Mouse (Mus musculus): ENCODE results near the gene Scn2a. TPM values are rescaled to one million over a fixed set of nuclear protein-coding genes. Genes with fewer than 3 reads are reported as not detected.

The Scn2a gene
- polyA plus RNA-seq, 1 experiment from 2014 or later = 44.2 TPM

- peak overlapping the region; percentile 40 for H3K4me3 ChIP-seq
- H3K4me2 ChIP-seq = peak overlapping the region; percentile 55
- H3K27ac ChIP-seq (replicated peaks) = peak overlapping the region; percentile 76
- no peaks in the 10 kb centered on the region for H3K27me3 ChIP-seq
- H3K4me1 ChIP-seq (replicated peaks) = peaks cover 27% of the 10 kb centered on the region
- H3K9ac ChIP-seq = peak overlapping the region; percentile 37
- WGBS = 50% methylated on average over 18 of the region's 18 CpGs
- ATAC-seq (ENCODE audit: low FRiP score, low read depth) = peak; percentile 71
- no peaks in the 10 kb centered on the region for H3K9me3 ChIP-seq
- H3K36me3 ChIP-seq = 0 out of 2 replicates have a peak, but pooled peaks cover 5% of the 10 kb centered on the region
These were observed 47.2 kb downstream of the Scn2a start for GRCm38 (mm10) chr2:65667590-65668436.

- Histone ChIP-seq H3K27ac (replicated peaks) (peak overlapping the region; percentile 76), H3K4me2 (peak overlapping the region; percentile 55), H3K9ac (peak overlapping the region; percentile 51), H3K4me1 (replicated peaks) (peaks cover 27% of the 10 kb centered on the region), H3K9me3 (no peaks in the 10 kb centered on the region), H3K36me3 (0 out of 2 replicates have a peak, but pooled peaks cover 5% of the 10 kb centered on the region), H3K4me3 (peak overlapping the region; percentile 40), H3K27me3 (no peaks in the 10 kb centered on the region)
- peak; percentile 97 for ATAC-seq (ENCODE audit: low FRiP score, low read depth)
- 7% methylated on average over 12 of the region's 12 CpGs for WGBS
These were observed 48.0 kb downstream of the Scn2a start for GRCm38 (mm10) chr2:65668437-65669135.

GRCm38 (mm10) chr2:65669561-65669960 lies 49.0 kb downstream of the Scn2a start:
- H3K36me3 ChIP-seq = 0 out of 2 replicates have a peak, but pooled peaks cover 5% of the 10 kb centered on the region
- H3K9ac ChIP-seq = peak overlapping the region; percentile 51
- H3K4me2 ChIP-seq = peak overlapping the region; percentile 55
- WGBS = 75% methylated on average over 8 of the region's 8 CpGs
- no peaks in the 10 kb centered on the region for H3K27me3 ChIP-seq
- no peak for ATAC-seq (ENCODE audit: low FRiP score, low read depth)
- H3K27ac ChIP-seq (replicated peaks) = peak overlapping the region; percentile 76
- H3K9me3 ChIP-seq = no peaks in the 10 kb centered on the region
- H3K4me1 ChIP-seq (replicated peaks) = peaks cover 27% of the 10 kb centered on the region
- H3K4me3 ChIP-seq = peak overlapping the region; percentile 40

GRCm38 (mm10) chr2:65670153-65670817 lies 49.7 kb downstream of the Scn2a start:
- 0 out of 2 replicates have a peak, but pooled peaks cover 5% of the 10 kb centered on the region for H3K36me3 ChIP-seq
- H3K9ac ChIP-seq = no peak overlapping the region; the same call in 1 of the 2 replicates
- H3K4me3 ChIP-seq = peak overlapping the region; percentile 17
- no peaks in the 10 kb centered on the region for H3K27me3 ChIP-seq
- peak overlapping the region; percentile 55 for H3K4me2 ChIP-seq
- peaks cover 27% of the 10 kb centered on the region for H3K4me1 ChIP-seq (replicated peaks)
- peak overlapping the region; percentile 76 for H3K27ac ChIP-seq (replicated peaks)
- 54% methylated on average over 12 of the region's 12 CpGs for WGBS
- H3K9me3 ChIP-seq = no peaks in the 10 kb centered on the region
- no peak for ATAC-seq (ENCODE audit: low FRiP score, low read depth)

- no peak for ATAC-seq (ENCODE audit: low FRiP score, low read depth)
- Histone ChIP-seq H3K36me3 (peaks cover 11% of the 10 kb centered on the region), H3K27me3 (no peaks in the 10 kb centered on the region), H3K4me3 (no peak overlapping the region), H3K4me1 (replicated peaks) (no peaks in the 10 kb centered on the region), H3K27ac (replicated peaks) (no peak overlapping the region), H3K9ac (no peak overlapping the region), H3K4me2 (no peak overlapping the region), H3K9me3 (no peaks in the 10 kb centered on the region)
- 79% methylated on average over 4 of the region's 4 CpGs for WGBS
These were observed 59.0 kb downstream of the Scn2a start for GRCm38 (mm10) chr2:65679621-65680020.

GRCm38 (mm10) chr2:65685151-65685550 lies 64.6 kb downstream of the Scn2a start:
- Histone ChIP-seq H3K27me3 (no peaks in the 10 kb centered on the region), H3K9ac (no peak overlapping the region), H3K9me3 (no peaks in the 10 kb centered on the region), H3K27ac (replicated peaks) (no peak overlapping the region), H3K36me3 (peaks cover 34% of the 10 kb centered on the region), H3K4me2 (no peak overlapping the region), H3K4me3 (no peak overlapping the region), H3K4me1 (replicated peaks) (no peaks in the 10 kb centered on the region)
- no peak for ATAC-seq (ENCODE audit: low FRiP score, low read depth)
- WGBS = 75% methylated on average over 3 of the region's 3 CpGs

- WGBS = 80% methylated on average over 6 of the region's 6 CpGs
- no peak overlapping the region for H3K4me2 ChIP-seq
- peak; percentile 74; the same call in 1 of the 2 replicates for ATAC-seq (ENCODE audit: low FRiP score, low read depth)
- no peaks in the 10 kb centered on the region for H3K9me3 ChIP-seq
- no peak overlapping the region for H3K4me3 ChIP-seq
- no peaks in the 10 kb centered on the region for H3K4me1 ChIP-seq (replicated peaks)
- peaks cover 29% of the 10 kb centered on the region for H3K36me3 ChIP-seq
- no peaks in the 10 kb centered on the region for H3K27me3 ChIP-seq
- no peak overlapping the region for H3K9ac ChIP-seq
- H3K27ac ChIP-seq (replicated peaks) = no peak overlapping the region
These were observed 70.0 kb downstream of the Scn2a start for GRCm38 (mm10) chr2:65690456-65691184.

- Histone ChIP-seq H3K27me3 (no peaks in the 10 kb centered on the region), H3K27ac (replicated peaks) (no peak overlapping the region), H3K9me3 (no peaks in the 10 kb centered on the region), H3K4me3 (no peak overlapping the region), H3K9ac (no peak overlapping the region), H3K36me3 (peaks cover 13% of the 10 kb centered on the region), H3K4me1 (replicated peaks) (no peaks in the 10 kb centered on the region), H3K4me2 (no peak overlapping the region)
- ATAC-seq (ENCODE audit: low FRiP score, low read depth) = no peak
- WGBS = 81% methylated on average over 3 of the region's 3 CpGs
These were observed 73.9 kb downstream of the Scn2a start for GRCm38 (mm10) chr2:65694485-65694884.

- no peak overlapping the region for H3K4me3 ChIP-seq
- no peaks in the 10 kb centered on the region for H3K27me3 ChIP-seq
- H3K36me3 ChIP-seq = peaks cover 10% of the 10 kb centered on the region
- no peaks in the 10 kb centered on the region for H3K4me1 ChIP-seq (replicated peaks)
- H3K4me2 ChIP-seq = no peak overlapping the region
- no peaks in the 10 kb centered on the region for H3K9me3 ChIP-seq
- 78% methylated on average over 7 of the region's 7 CpGs for WGBS
- H3K27ac ChIP-seq (replicated peaks) = no peak overlapping the region
- no peak for ATAC-seq (ENCODE audit: low FRiP score, low read depth)
- no peak overlapping the region for H3K9ac ChIP-seq
These were observed 74.5 kb downstream of the Scn2a start for GRCm38 (mm10) chr2:65695061-65695460.

GRCm38 (mm10) chr2:65700246-65700645 lies 79.7 kb downstream of the Scn2a start:
- Histone ChIP-seq H3K4me1 (replicated peaks) (no peaks in the 10 kb centered on the region), H3K9ac (no peak overlapping the region), H3K36me3 (peaks cover 29% of the 10 kb centered on the region), H3K27me3 (no peaks in the 10 kb centered on the region), H3K9me3 (no peaks in the 10 kb centered on the region), H3K27ac (replicated peaks) (no peak overlapping the region), H3K4me2 (no peak overlapping the region), H3K4me3 (no peak overlapping the region)
- ATAC-seq (ENCODE audit: low FRiP score, low read depth) = no peak
- 92% methylated on average over 1 of the region's 1 CpGs for WGBS

GRCm38 (mm10) chr2:65701175-65701574 lies 80.6 kb downstream of the Scn2a start:
- Histone ChIP-seq H3K4me2 (no peak overlapping the region), H3K9me3 (no peaks in the 10 kb centered on the region), H3K9ac (no peak overlapping the region), H3K4me1 (replicated peaks) (no peaks in the 10 kb centered on the region), H3K4me3 (no peak overlapping the region), H3K27ac (replicated peaks) (no peak overlapping the region), H3K36me3 (peaks cover 34% of the 10 kb centered on the region), H3K27me3 (no peaks in the 10 kb centered on the region)
- ATAC-seq (ENCODE audit: low FRiP score, low read depth) = no peak
- WGBS = 69% methylated on average over 3 of the region's 3 CpGs
